Mouse (Mus musculus) spleen, embryonic (tissue): ENCODE measurements around the gene Ncapd3.

Source experiments
- CTCF ChIA-PET: fragments of 350-600 bp; sonication (Branson Sonifier 250); formaldehyde crosslinking; loops from one replicate; lab custom pipeline; 2022; lab: Charles Lee

Gene Ncapd3

GRCm38 (mm10) chr9:27043892-27044291, 13.9 kb downstream of the Ncapd3 start:
- CTCF ChIA-PET = no interaction called here

DNA sequence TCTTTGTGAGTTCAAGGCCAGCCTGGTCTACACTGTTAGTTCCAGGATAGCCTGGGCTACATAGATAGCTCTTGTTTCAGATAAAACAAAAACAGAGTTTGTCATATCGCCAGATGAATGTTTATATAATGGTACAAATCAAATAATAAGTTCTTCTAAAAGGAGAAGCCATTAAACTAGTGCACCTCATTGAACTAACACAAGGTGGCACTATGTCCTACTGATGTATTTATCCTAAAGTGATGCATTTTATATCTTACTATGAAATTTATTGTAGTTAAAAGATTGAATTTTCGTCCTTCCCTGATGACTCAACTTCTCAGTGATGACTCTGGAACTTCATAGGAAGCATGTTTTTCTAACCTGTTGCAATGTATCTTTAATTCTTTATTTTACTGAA, 19.5 kb downstream of the Ncapd3 start:
- CTCF ChIA-PET = interaction anchor here (0.7 kb wide), 1 partner anchor 826 kb away, joined by 3 read pairs; no protein-coding TSS in a partner anchor

DNA sequence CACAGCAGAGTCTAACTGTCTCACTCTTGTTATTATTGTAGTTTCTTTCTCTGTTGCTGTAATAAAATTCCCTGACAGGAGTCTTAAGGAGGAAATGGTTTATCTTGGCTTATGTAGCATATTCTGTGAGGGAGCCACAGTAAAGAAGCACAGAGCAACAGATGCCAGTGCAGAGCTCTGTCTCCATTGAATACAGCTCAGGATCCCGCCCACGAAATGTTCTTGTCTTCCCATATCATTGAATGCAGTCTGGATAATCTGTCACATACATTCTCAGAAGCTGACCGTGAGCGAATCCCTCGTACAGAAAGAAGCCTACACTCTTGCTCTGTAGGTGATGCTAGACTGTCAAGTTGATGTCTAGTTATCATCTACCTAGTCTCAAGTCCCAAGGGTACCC, 28.4 kb downstream of the Ncapd3 start:
- CTCF ChIA-PET = no interaction called here

GRCm38 (mm10) chr9:27070895-27071294, 40.9 kb downstream of the Ncapd3 start:
- CTCF ChIA-PET = no interaction called here

DNA sequence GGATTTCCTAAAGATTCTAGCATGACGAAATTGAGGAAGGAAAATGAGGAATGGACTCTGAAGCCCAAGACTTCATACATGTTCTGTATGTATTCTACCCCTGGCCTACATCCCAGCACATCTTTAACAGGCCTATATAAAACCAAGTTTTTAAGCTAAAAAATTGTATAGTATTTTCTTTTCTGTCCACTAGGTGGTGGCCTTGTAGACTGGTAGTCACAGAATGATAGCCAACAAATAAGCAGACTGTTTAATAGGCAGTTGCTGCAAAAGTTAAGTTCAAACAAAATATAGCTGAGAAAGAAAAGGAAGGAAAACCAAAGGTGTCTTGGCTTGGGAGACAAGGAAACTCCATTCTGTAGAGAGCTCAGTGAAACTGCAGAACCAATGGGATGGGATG, 44.7 kb downstream of the Ncapd3 start:
- CTCF ChIA-PET = no interaction called here

DNA sequence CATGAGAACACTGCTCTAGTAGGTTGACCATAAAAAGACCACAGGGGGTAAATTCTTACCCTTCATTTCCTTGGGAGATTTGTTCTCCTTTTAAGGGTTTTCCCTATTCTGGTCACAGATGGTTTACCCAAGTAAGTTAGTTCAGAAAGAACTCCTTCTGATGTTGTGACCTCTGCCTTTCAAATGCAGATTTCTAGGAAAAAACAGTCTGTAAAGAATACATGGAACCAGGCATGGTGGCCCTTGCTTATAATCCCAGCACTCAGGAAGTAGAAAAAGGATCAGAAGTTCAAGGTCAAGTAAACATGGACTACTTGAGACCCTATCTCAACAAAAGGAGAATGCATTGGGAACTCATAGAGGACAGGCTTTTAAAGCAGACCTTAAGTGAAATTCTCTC, 45.8 kb downstream of the Ncapd3 start:
- CTCF ChIA-PET = no interaction called here

GRCm38 (mm10) chr9:27086256-27086655, 56.3 kb downstream of the Ncapd3 start:
- CTCF ChIA-PET = interaction anchor here (0.6 kb wide), 1 partner anchor 45 kb away, joined by 3 read pairs; no protein-coding TSS in a partner anchor

DNA sequence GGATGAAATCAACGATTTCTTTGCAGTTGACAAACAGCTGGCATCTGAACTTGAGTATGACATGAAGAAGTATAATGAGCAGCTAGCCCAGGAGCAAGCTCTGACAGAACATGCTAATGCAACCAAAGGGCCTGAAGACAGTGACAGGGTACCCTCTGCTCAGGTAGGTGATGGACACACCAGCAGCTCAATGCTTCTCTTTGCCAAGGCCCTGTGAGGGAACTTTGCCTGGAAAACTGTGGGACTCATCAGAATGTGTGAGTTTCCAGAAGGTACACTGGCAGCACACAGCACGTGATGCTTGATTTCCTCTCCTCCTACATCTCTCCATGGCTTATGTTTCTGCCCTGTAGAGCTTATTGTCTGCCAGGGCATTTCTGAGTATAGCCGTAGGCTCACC, 57.4 kb downstream of the Ncapd3 start:
- CTCF ChIA-PET = no interaction called here

- CTCF ChIA-PET = no interaction called here
These were observed 60.2 kb downstream of the Ncapd3 start for GRCm38 (mm10) chr9:27090134-27090533.

GRCm38 (mm10) chr9:27090801-27091775, 61.1 kb downstream of the Ncapd3 start:
- CTCF ChIA-PET = no interaction called here

GRCm38 (mm10) chr9:27092916-27093315, 62.9 kb downstream of the Ncapd3 start:
- CTCF ChIA-PET = no interaction called here

DNA sequence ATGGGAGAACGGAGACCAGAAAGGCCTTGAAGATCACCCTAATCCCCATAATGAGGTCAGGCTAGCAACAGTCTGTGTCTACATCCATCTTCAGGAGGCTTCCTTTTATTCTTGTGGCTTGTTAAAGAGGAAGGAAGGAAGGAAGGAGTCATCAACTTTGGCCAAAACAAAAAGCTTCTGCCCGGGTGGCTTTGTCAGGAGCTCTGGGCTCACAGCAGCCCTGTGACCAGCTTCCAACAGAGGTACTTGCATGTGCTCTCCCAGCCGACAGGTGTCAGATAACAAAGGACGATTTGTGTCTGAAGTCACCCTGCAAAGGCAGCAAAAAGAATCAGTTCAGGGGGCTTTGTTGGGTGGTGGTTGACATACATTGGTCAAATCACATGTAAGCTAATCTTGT, 68.1 kb downstream of the Ncapd3 start:
- CTCF ChIA-PET = no interaction called here

GRCm38 (mm10) chr9:27098557-27098956, 68.6 kb downstream of the Ncapd3 start:
- CTCF ChIA-PET = no interaction called here

DNA sequence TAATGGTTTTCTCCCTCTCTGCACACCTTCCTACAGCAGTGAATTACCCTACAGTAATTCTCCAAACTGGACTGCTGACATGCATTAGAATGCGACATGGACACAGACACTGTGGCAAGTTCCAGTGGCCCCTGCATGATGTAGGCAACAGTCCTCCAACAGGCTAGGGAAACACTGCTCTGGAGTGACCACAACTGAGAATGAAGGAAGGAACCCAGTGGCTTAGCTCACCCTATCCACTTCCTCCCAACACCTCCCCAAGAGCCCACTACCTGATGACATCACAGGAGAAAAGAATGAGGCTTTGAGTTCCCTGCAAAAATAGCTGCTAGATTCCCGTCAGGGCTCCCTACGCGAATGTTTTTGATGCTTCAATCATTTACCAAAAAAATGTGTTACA, 69.5 kb downstream of the Ncapd3 start:
- CTCF ChIA-PET = no interaction called here

GRCm38 (mm10) chr9:27101466-27101865, 71.5 kb downstream of the Ncapd3 start:
- CTCF ChIA-PET = interaction anchor here (0.5 kb wide), 1 partner anchor 9 kb away, joined by 11 read pairs; no protein-coding TSS in a partner anchor

DNA sequence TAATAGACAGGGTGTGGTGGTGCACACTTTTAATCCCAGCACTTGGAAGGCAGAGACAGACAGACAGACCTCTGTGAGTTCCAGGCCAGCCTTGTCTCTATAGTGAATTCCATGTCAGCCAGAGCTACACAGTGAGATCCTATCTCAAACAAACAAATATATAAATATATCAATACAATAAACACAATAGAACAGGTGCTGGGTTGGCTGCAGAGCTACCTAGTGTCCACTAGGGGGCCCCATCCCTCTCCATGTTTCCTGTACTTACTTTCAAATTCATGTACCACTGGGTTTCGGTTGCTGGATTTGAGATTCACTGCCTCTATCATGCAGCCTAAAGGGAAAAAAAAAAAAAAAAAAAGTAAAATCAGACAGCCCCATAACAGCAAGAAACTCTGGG, 76.1 kb downstream of the Ncapd3 start:
- CTCF ChIA-PET = no interaction called here

GRCm38 (mm10) chr9:27108451-27108850, 78.5 kb downstream of the Ncapd3 start:
- CTCF ChIA-PET = no interaction called here

GRCm38 (mm10) chr9:27109533-27110514, 79.8 kb downstream of the Ncapd3 start:
- CTCF ChIA-PET = interaction anchor here (0.5 kb wide), 1 partner anchor 321 kb away, joined by 4 read pairs; no protein-coding TSS in a partner anchor

DNA sequence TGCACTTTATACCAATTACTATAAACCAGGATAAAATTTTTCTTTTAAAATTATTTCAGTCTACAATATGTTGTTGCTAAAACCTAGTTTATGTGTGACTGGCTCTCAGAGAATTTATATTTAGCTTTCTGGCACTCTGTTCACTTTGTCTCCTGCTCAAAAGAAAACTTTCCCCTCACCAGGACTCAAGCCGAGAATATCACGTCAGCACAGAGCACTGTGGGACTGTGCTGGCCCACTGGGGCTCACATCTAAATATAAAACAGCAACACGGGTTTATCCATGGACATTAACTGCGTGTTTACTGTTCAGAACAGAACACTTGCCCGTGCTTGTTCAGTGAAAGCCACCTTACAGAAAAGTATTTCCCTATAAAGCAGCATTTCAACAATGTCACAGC, 80.7 kb downstream of the Ncapd3 start:
- CTCF ChIA-PET = interaction anchor here (0.7 kb wide), 1 partner anchor 9 kb away, joined by 11 read pairs; no protein-coding TSS in a partner anchor

GRCm38 (mm10) chr9:27111756-27112155, 81.8 kb downstream of the Ncapd3 start:
- CTCF ChIA-PET = interaction anchor here (0.6 kb wide), 1 partner anchor 13 kb away, joined by 3 read pairs; no protein-coding TSS in a partner anchor

DNA sequence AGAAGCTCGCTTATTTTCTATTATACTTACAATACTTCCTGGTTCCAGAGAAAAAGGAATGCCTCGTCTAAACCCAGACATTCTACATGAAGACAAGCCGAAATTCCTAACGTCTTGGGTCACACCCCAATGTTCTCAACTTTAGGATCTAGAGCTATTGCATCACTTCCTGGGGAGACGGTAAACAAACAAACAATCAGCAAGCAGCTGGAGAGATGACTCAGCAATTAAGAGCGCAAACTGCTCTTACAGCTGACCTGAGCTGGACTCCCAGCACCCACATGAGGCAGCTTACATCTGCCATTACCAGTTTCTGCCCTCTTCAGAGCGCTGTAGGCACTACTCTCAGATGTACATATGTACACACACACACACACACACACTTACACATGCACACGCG, 91.3 kb downstream of the Ncapd3 start:
- CTCF ChIA-PET = no interaction called here

DNA sequence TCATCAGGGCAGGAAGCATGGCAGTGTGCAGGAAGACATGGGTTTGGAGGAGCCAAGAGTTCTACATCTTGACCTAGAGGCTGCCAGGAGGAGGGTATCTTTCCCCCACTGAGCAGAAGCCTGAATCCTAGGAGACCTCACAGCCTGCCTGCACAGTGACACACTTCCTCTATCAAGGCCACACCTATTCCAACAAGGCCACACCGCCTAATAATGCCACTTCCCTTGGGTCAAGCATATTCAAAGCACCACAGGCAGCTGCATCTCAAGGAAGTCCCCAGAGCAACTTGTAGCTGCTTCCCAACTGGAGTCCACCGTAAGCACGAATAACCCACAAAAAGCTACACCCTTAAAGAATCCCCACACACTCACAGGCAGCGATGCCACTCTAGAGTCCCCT, 92.1 kb downstream of the Ncapd3 start:
- CTCF ChIA-PET = no interaction called here
